ENCODE assay signal across 21 mouse cellular contexts in the genomic region with DNA sequence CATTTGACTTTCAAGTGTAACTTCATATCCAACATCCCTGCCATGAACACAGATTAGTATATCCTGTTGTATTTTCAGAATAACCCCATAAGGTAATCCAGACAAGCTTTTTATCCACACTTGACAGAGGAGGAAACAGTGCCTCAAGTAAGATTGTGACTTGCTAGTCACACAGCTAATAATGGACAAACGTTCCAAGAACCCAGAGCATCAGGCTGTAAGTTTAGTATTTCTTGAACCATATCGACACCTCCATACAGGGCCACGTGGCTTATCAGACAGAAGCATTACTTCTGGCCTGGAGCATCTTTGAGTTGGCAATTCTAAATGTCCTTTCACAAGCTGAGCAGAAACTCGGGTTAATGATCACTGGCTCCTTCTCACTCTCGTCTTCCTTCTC. TPM values are rescaled to one million over a fixed set of nuclear protein-coding genes. Genes with fewer than 3 reads are reported as not detected.
DNase-seq lines count a peak whose midpoint lies in the region; ATAC-seq lines count a peak whose summit lies in the region.
"Had no signal": no experiment of that assay in that cellular context is flagged by ENCODE, and none has a peak within 500 bp of the region (broad histone marks: within the 10 kb centered on the region; RNA-seq: fewer than 3 reads in every experiment).

No protein-coding gene starts in this region.

- H3K4me3 ChIP-seq in liver, embryonic 12.5 days, result no peak overlapping the region
- H3K4me3 ChIP-seq: embryonic facial prominence, embryonic 10.5 days; erythroblast, embryonic 14.5 days; forebrain, embryonic 15.5 days; heart, adult 2 months; heart, embryonic 13.5 days; hindbrain, embryonic 15.5 days had no signal

- H3K36me3 ChIP-seq in liver, embryonic 12.5 days, result no peaks in the 10 kb centered on the region
- H3K36me3 ChIP-seq: embryonic facial prominence, embryonic 10.5 days; forebrain, embryonic 15.5 days; heart, embryonic 13.5 days; hindbrain, embryonic 15.5 days had no signal

- H3K4me2 ChIP-seq in liver, embryonic 12.5 days, result no peak overlapping the region
- H3K4me2 ChIP-seq: forebrain, embryonic 15.5 days; heart, embryonic 13.5 days; hindbrain, embryonic 15.5 days had no signal

- 0 out of 2 replicates have a peak, but pooled peaks cover 3% of the 10 kb centered on the region for H3K4me1 ChIP-seq in liver, embryonic 12.5 days
- H3K4me1 ChIP-seq: embryonic facial prominence, embryonic 10.5 days; forebrain, embryonic 15.5 days; hindbrain, embryonic 15.5 days had no signal

- H3K27me3 ChIP-seq in liver, embryonic 12.5 days (replicated peaks), result no peaks in the 10 kb centered on the region
- H3K27me3 ChIP-seq: CH12.LX; forebrain, embryonic 15.5 days; heart, embryonic 13.5 days; hindbrain, embryonic 15.5 days; Patski had no signal

- H3K27ac ChIP-seq in liver, embryonic 12.5 days, result no peak overlapping the region
- H3K27ac ChIP-seq: embryonic facial prominence, embryonic 10.5 days; forebrain, embryonic 15.5 days; heart, adult 2 months; heart, embryonic 13.5 days; hindbrain, embryonic 15.5 days had no signal

- ATAC-seq in liver, embryonic 12.5 days, result peak; percentile 59; the same call in 1 of the 2 replicates
- peak; percentile 54 for ATAC-seq in megakaryocyte progenitor cell, adult 5-6 weeks (replicated peaks; ENCODE audit: poor library complexity)
- ATAC-seq: activated CD4-positive, CD25-positive, alpha-beta regulatory T cell, adult 4 months; forebrain, embryonic 15.5 days; Patski had no signal

- 40% methylated on average over 5 of the region's 5 CpGs for WGBS in liver, embryonic 12.5 days (ENCODE audit: insufficient replicate concordance)

- no peak overlapping the region for H3K9ac ChIP-seq in liver, embryonic 12.5 days
- H3K9ac ChIP-seq: forebrain, embryonic 15.5 days; heart, embryonic 13.5 days; hindbrain, embryonic 15.5 days had no signal

- DNase-seq in spleen, postnatal 36 days (ENCODE audit: low spot score in 2 of 2), result peak; percentile 6 to 40
- DNase-seq in spleen, postnatal 4 days (ENCODE audit: low spot score in 2 of 2), result no peak
- DNase-seq in gastrocnemius, adult 8-10 months (ENCODE audit: low spot score in 2 of 2), result no peak
- DNase-seq in kidney, adult 18-20 months, result no peak
- DNase-seq: adrenal gland, postnatal 14 days; cerebellum, adult 18-20 months; cerebellum, adult 9-11 months; cerebellum, postnatal 36 days; gastrocnemius, postnatal 10 days; heart, adult 2 months; heart, postnatal 36 days had no signal

- no peaks in the 10 kb centered on the region for H3K9me3 ChIP-seq in liver, embryonic 12.5 days (replicated peaks)
- H3K9me3 ChIP-seq: embryonic facial prominence, embryonic 10.5 days; forebrain, embryonic 15.5 days; heart, embryonic 13.5 days; hindbrain, embryonic 15.5 days had no signal

RNA-seq across cellular contexts. Expression of gene Thbs1, which starts 41.7 kb away (rescaled TPM):
- polyA plus RNA-seq in liver, embryonic 12.5 days (2016; fragmentation: Nextera tagmentation; extraction: Ambion mirVana), result 69.2 and 78.6 TPM in 2 replicates
- 2.3 and 3.7 TPM in 2 replicates for total RNA-seq in megakaryocyte progenitor cell, adult 5-6 weeks (2015)
- total RNA-seq in megakaryocyte progenitor cell, adult 5-6 weeks (2017), result 1.4 and 2.8 TPM in 2 replicates
- total RNA-seq in gastrocnemius, adult 8-10 months (2022), result 10 to 100 TPM in 2 of 4 experiments, 1 to 10 TPM in 2; 3.0 to 30.0 (median 8.2) TPM
- polyA plus RNA-seq: activated CD4-positive, CD25-positive, alpha-beta regulatory T cell, adult 4 months had no signal

Comparison
In these comparisons a context has a peak if more than half of its experiments do, and no peak if none do; other contexts are left out.
1. DNase-seq: peak in spleen, postnatal 36 days (2 of 2); none in spleen, postnatal 4 days (0 of 2), gastrocnemius, adult 8-10 months (0 of 2) and kidney, adult 18-20 months (single experiment).